9 mouse cellular contexts compared by ENCODE assay signal in genomic region chr12:54187812-54188600, GRCm38 (mm10). TPM values are rescaled to one million over a fixed set of nuclear protein-coding genes. Genes with fewer than 3 reads are reported as not detected.
DNase-seq lines count a peak whose midpoint lies in the region; ATAC-seq lines count a peak whose summit lies in the region.
"Had no signal": no experiment of that assay in that cellular context is flagged by ENCODE, and none has a peak within 500 bp of the region (broad histone marks: within the 10 kb centered on the region; RNA-seq: fewer than 3 reads in every experiment).

No protein-coding gene starts in this region.

- H3K9ac ChIP-seq in liver, embryonic 13.5 days: no peak overlapping the region
- H3K9ac ChIP-seq in hindbrain, embryonic 16.5 days (ENCODE audit: low read depth, low read length): no peak overlapping the region
- H3K9ac ChIP-seq: midbrain, embryonic 12.5 days had no signal

- no peaks in the 10 kb centered on the region for H3K36me3 ChIP-seq in liver, embryonic 13.5 days
- no peaks in the 10 kb centered on the region for H3K36me3 ChIP-seq in hindbrain, embryonic 16.5 days (ENCODE audit: control insufficient read depth, insufficient read depth, low read length)
- H3K36me3 ChIP-seq: midbrain, embryonic 12.5 days had no signal

- H3K27ac ChIP-seq in liver, embryonic 13.5 days: no peak overlapping the region
- H3K27ac ChIP-seq in hindbrain, embryonic 16.5 days (ENCODE audit: low read depth, low read length): no peak overlapping the region
- H3K27ac ChIP-seq: midbrain, embryonic 12.5 days had no signal

- peak; percentile 24 for DNase-seq in CD4-positive helper T cell, adult 2 months (ENCODE audit: low read depth, low spot score)
- peak; percentile 37 for DNase-seq in adrenal gland, adult 8-10 months
- DNase-seq in heart, postnatal 4 days: peak; percentile 64
- DNase-seq in liver, embryonic 13.5 days: no peak
- DNase-seq in right cerebral cortex, postnatal 14 days: no peak
- no peak for DNase-seq in cerebellum, adult 18-20 months

- no peak for ATAC-seq in liver, embryonic 13.5 days (ENCODE audit: low read depth)
- no peak for ATAC-seq in frontal cortex, adult (ENCODE audit: low TSS enrichment)
- ATAC-seq in hindbrain, embryonic 16.5 days: no peak

- H3K4me2 ChIP-seq in liver, embryonic 13.5 days: 0 out of 2 replicates have a peak overlapping the region, but pooled peaks have one; percentile 4
- no peak overlapping the region for H3K4me2 ChIP-seq in hindbrain, embryonic 16.5 days (ENCODE audit: low read length)
- H3K4me2 ChIP-seq: midbrain, embryonic 12.5 days had no signal

- peaks cover 36% of the 10 kb centered on the region for H3K4me1 ChIP-seq in liver, embryonic 13.5 days (replicated peaks)
- peaks cover 21% of the 10 kb centered on the region for H3K4me1 ChIP-seq in hindbrain, embryonic 16.5 days (ENCODE audit: control insufficient read depth, insufficient read depth, low read depth, low read length)

- H3K9me3 ChIP-seq in liver, embryonic 13.5 days (replicated peaks): no peaks in the 10 kb centered on the region
- H3K9me3 ChIP-seq in hindbrain, embryonic 16.5 days (ENCODE audit: control insufficient read depth, low read length): no peaks in the 10 kb centered on the region

- H3K4me3 ChIP-seq in liver, embryonic 13.5 days (replicated peaks): no peak overlapping the region
- no peak overlapping the region for H3K4me3 ChIP-seq in hindbrain, embryonic 16.5 days (ENCODE audit: low read length)
- H3K4me3 ChIP-seq: midbrain, embryonic 12.5 days had no signal

- peaks cover 19% of the 10 kb centered on the region; the same call in 1 of the 2 replicates for H3K27me3 ChIP-seq in liver, embryonic 13.5 days
- no peaks in the 10 kb centered on the region for H3K27me3 ChIP-seq in hindbrain, embryonic 16.5 days (replicated peaks; ENCODE audit: control insufficient read depth, insufficient read depth, low read length)

- WGBS in liver, embryonic 13.5 days (ENCODE audit: insufficient replicate concordance): 11% methylated on average over 17 of the region's 17 CpGs
- WGBS in hindbrain, embryonic 16.5 days: 72% methylated on average over 17 of the region's 17 CpGs

RNA-seq across cellular contexts. Expression of gene Egln3, which starts 15.7 kb away (rescaled TPM):
- 1 to 10 TPM; 3.6 to 8.9 (median 5.1) TPM for total RNA-seq in adrenal gland, adult 8-10 months (2022)
- 10 to 100 TPM; 38.0 to 44.1 TPM for total RNA-seq in heart, postnatal 4 days (2021)
- polyA plus RNA-seq in liver, embryonic 13.5 days (2015; fragmentation: Nextera tagmentation; extraction: Ambion mirVana): 1.6 and 1.8 TPM in 2 replicates
- 7.4 and 7.6 TPM in 2 replicates for polyA plus RNA-seq in hindbrain, embryonic 16.5 days (2015; fragmentation: Nextera tagmentation; extraction: Ambion mirVana)

Comparison
In these comparisons a context has a peak if more than half of its experiments do, and no peak if none do; other contexts are left out.
1. DNase-seq: peak in CD4-positive helper T cell, adult 2 months (single experiment), adrenal gland, adult 8-10 months (single experiment) and heart, postnatal 4 days (single experiment); none in liver, embryonic 13.5 days (single experiment), right cerebral cortex, postnatal 14 days (single experiment) and cerebellum, adult 18-20 months (0 of 2).